Mouse (Mus musculus) adrenal gland, adult 8-10 months (tissue): ENCODE results near the gene Abhd10. TPM values are rescaled to one million over a fixed set of nuclear protein-coding genes. Genes with fewer than 3 reads are reported as not detected.

ENCODE experiments used
- total RNA-seq, 4 experiments: library from RNA; stranded (reverse); gene quantifications; 2 replicates each; pipeline ENCODE4 v1.2.4; 2022

Gene Abhd10
- total RNA-seq, 4 experiments from 2014 or later, result 25.4 to 38.1 (median 27.0) TPM

Other genes with a start within 250 kb of the Abhd10 start
- under 1 TPM in 3 of 4 experiments, not detected in 1; 0.21 to 0.28 (median 0.24) TPM for gene Gm609, start 250.0 kb downstream of the Abhd10 start, total RNA-seq
- not detected for gene Gm17783, start 210.9 kb downstream of the Abhd10 start, total RNA-seq
- not detected for gene Slc9c1, start 207.6 kb downstream of the Abhd10 start, total RNA-seq
- under 1 TPM; 0.07 to 0.32 (median 0.21) TPM for gene Gcsam, start 132.6 kb downstream of the Abhd10 start, total RNA-seq
- gene BC016579, start 88.9 kb downstream of the Abhd10 start, total RNA-seq, result under 1 TPM; 0.14 to 0.65 (median 0.35) TPM
- gene Tmprss7, start 49.3 kb downstream of the Abhd10 start, total RNA-seq, result 1 to 10 TPM in 1 of 4 experiments, under 1 TPM in 3; 0.40 to 2.0 (median 0.66) TPM
- gene Tagln3, start 18.3 kb downstream of the Abhd10 start, total RNA-seq, result 1 to 10 TPM; 3.1 to 6.7 (median 4.3) TPM
- 10 to 100 TPM; 29.4 to 56.4 (median 41.4) TPM for gene Phldb2, start 210.6 kb upstream of the Abhd10 start, total RNA-seq